Mouse (Mus musculus): Measurements from ENCODE around the gene Thap3.

DNA sequence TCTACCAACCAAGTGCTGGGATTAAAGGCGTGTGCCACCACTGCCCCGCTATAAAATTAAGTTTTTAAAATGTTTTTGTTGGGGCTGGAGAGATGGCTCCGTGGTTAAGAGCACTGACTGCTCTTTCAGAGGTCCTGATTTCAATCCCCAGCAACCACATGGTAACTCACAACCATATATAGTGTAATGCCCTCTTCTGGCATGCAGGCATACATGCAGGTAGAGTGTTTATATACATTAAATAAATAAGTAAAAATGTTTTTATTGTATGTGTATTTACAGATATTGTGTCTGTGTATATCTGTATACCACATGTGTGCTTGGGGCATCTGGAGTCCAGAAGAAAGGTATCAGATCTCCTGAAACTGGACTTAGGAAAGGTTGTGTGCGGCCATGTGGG is 12.5 kb upstream of the Thap3 start:
- TF ChIP-seq CTCF (IDR thresholded peaks at IDR 0.05; ENCODE audit: borderline replicate concordance, control insufficient read depth, extremely low read depth, insufficient read depth, low read length, poor library complexity) (no peak), POLR2A (IDR thresholded peaks at IDR 0.05; ENCODE audit: control insufficient read depth, extremely low read depth, insufficient read depth, low read length, poor library complexity) (no peak)

Data from thymus, adult 2 months (tissue).